Mouse (Mus musculus) MEL (cell line): ENCODE measurements around the gene Mdfic. TPM values are rescaled to one million over a fixed set of nuclear protein-coding genes. Genes with fewer than 3 reads are reported as not detected.

Experiments
- DNase-seq: peaks from one replicate; pipeline ENCODE4 v3.0.0; 2011; ENCODE audit warnings: low read depth, low spot score
- H3K27ac ChIP-seq: 2 replicates; pipeline ENCODE4 v1.5.1; 2012; ENCODE audit warnings: low read depth, mild to moderate bottlenecking, control low read depth, low read length, moderate library complexity; ENCODE audit not compliant: control insufficient read depth
- H3K27me3 ChIP-seq, 2 experiments: fragments of 150-350 bp in 1 of 2; sonication (generic) in 1 of 2; 2 replicates each; pipeline ENCODE4 v1.6.1; 2012; ENCODE audit warnings: low read length in 2 of 2, mild to moderate bottlenecking in 2 of 2, improper control_type of control experiment in 1 of 2, moderate library complexity in 1 of 2; ENCODE audit not compliant: insufficient read depth in 2 of 2, control insufficient read depth in 1 of 2
- H3K36me3 ChIP-seq, 2 experiments: 2 replicates each; pipeline ENCODE4 v1.6.1; 2012 to 2014; ENCODE audit warnings: low read length in 2 of 2, improper control_type of control experiment in 1 of 2, inconsistent platforms in 1 of 2, mild to moderate bottlenecking in 1 of 2; ENCODE audit not compliant: insufficient read depth in 2 of 2, control insufficient read depth in 1 of 2
- H3K4me1 ChIP-seq, 2 experiments: fragments of 150-350 bp in 1 of 2; sonication (generic) in 1 of 2; 2 replicates each; pipeline ENCODE4 v1.6.1; 2012; ENCODE audit warnings: low read length in 2 of 2, improper control_type of control experiment in 1 of 2, mild to moderate bottlenecking in 1 of 2; ENCODE audit not compliant: insufficient read depth in 2 of 2, control insufficient read depth in 1 of 2
- H3K4me3 ChIP-seq, 2 experiments: fragments of 150-350 bp in 1 of 2; sonication (generic) in 1 of 2; 2 replicates each; pipeline ENCODE4 v1.5.1; 2012; ENCODE audit warnings: low read depth in 2 of 2, low read length in 2 of 2, mild to moderate bottlenecking in 2 of 2, moderate library complexity in 2 of 2, control low read depth in 1 of 2, improper control_type of control experiment in 1 of 2; ENCODE audit not compliant: control insufficient read depth in 1 of 2, insufficient read depth in 1 of 2
- H3K79me2 ChIP-seq: 2 replicates; pipeline ENCODE4 v1.6.1; 2012; ENCODE audit warnings: mild to moderate bottlenecking, low read length, moderate library complexity; ENCODE audit not compliant: control insufficient read depth, poor library complexity, insufficient read depth
- H3K9ac ChIP-seq: 2 replicates; pipeline ENCODE4 v1.6.1; 2012; ENCODE audit warnings: low read depth, mild to moderate bottlenecking, control low read depth, low read length, moderate library complexity; ENCODE audit not compliant: control insufficient read depth, poor library complexity, severe bottlenecking
- H3K9me3 ChIP-seq: fragments of 150-350 bp; sonication (generic); replicated peaks from 2 replicates; pipeline ENCODE4 v1.6.1; 2012; ENCODE audit warnings: mild to moderate bottlenecking, low read length, improper control_type of control experiment, moderate library complexity; ENCODE audit not compliant: insufficient read depth
- BHLHE40 ChIP-seq: IDR thresholded peaks from 2 replicates; pipeline ENCODE4 v1.6.1; 2012; ENCODE audit warnings: low read depth, mild to moderate bottlenecking, inconsistent platforms, low read length, improper control_type of control experiment, borderline replicate concordance
- CHD2 ChIP-seq: IDR thresholded peaks from 2 replicates; pipeline ENCODE4 v1.6.1; 2011; ENCODE audit warnings: low read length, improper control_type of control experiment
- GABPA ChIP-seq: IDR thresholded peaks from 2 replicates; pipeline ENCODE4 v1.6.1; 2012; ENCODE audit warnings: low read depth, mild to moderate bottlenecking, inconsistent platforms, low read length, improper control_type of control experiment, moderate library complexity
- HCFC1 ChIP-seq: IDR thresholded peaks from 2 replicates; pipeline ENCODE4 v1.6.1; 2012; ENCODE audit warnings: low read depth, mild to moderate bottlenecking, inconsistent platforms, low read length, improper control_type of control experiment, moderate library complexity
- JUND ChIP-seq: IDR thresholded peaks from 2 replicates; pipeline ENCODE4 v1.6.1; 2011; ENCODE audit warnings: low read depth, mild to moderate bottlenecking, improper control_type of control experiment, low read length
- MAX ChIP-seq: IDR thresholded peaks from 2 replicates; pipeline ENCODE4 v1.6.1; 2011; ENCODE audit warnings: low read length, improper control_type of control experiment
- MEF2A ChIP-seq: IDR thresholded peaks from 2 replicates; pipeline ENCODE4 v1.6.1; 2014; ENCODE audit warnings: low read depth, mild to moderate bottlenecking, inconsistent platforms, low read length, improper control_type of control experiment; ENCODE audit not compliant: poor library complexity, insufficient replicate concordance, severe bottlenecking; ENCODE audit errors: extremely low read depth
- MXI1 ChIP-seq: IDR thresholded peaks from 2 replicates; pipeline ENCODE4 v1.6.1; 2011; ENCODE audit warnings: mild to moderate bottlenecking, low read depth, low read length, improper control_type of control experiment
- MYB ChIP-seq: IDR thresholded peaks from 2 replicates; pipeline ENCODE4 v1.6.1; 2011; ENCODE audit warnings: mild to moderate bottlenecking, low read depth, low read length, improper control_type of control experiment
- NRF1 ChIP-seq: IDR thresholded peaks from 2 replicates; pipeline ENCODE4 v1.6.1; 2014; ENCODE audit warnings: low read depth, mild to moderate bottlenecking, inconsistent platforms, low read length, improper control_type of control experiment, moderate library complexity; ENCODE audit not compliant: poor library complexity, insufficient read depth, severe bottlenecking
- POLR2A ChIP-seq, 2 experiments: IDR thresholded peaks; 2 replicates each; pipeline ENCODE4 v1.6.1; 2011 to 2012; ENCODE audit warnings: low read length in 2 of 2, mild to moderate bottlenecking in 2 of 2, control low read depth in 1 of 2, improper control_type of control experiment in 1 of 2, low read depth in 1 of 2, moderate library complexity in 1 of 2; ENCODE audit not compliant: control insufficient read depth in 1 of 2, insufficient read depth in 1 of 2, poor library complexity in 1 of 2
- POLR2AphosphoS5 ChIP-seq: IDR thresholded peaks from 2 replicates; pipeline ENCODE4 v1.6.1; 2012; ENCODE audit warnings: low read depth, borderline replicate concordance, mild to moderate bottlenecking, inconsistent platforms, low read length, moderate library complexity, mixed read lengths
- RCOR1 ChIP-seq: IDR thresholded peaks from 2 replicates; pipeline ENCODE4 v1.6.1; 2012; ENCODE audit warnings: low read depth, mild to moderate bottlenecking, inconsistent platforms, low read length, improper control_type of control experiment
- SIN3A ChIP-seq: IDR thresholded peaks from 2 replicates; pipeline ENCODE4 v1.6.1; 2012; ENCODE audit warnings: low read length, improper control_type of control experiment, inconsistent platforms
- TAL1 ChIP-seq: IDR thresholded peaks from 2 replicates; pipeline ENCODE4 v1.6.1; 2012; ENCODE audit warnings: mild to moderate bottlenecking, inconsistent platforms, low read length, moderate library complexity, mixed read lengths
- UBTF ChIP-seq: IDR thresholded peaks from 2 replicates; pipeline ENCODE4 v1.6.1; 2012; ENCODE audit warnings: low read depth, mild to moderate bottlenecking, inconsistent platforms, low read length, improper control_type of control experiment, moderate library complexity, borderline replicate concordance; ENCODE audit not compliant: insufficient read depth
- USF2 ChIP-seq, 2 experiments: IDR thresholded peaks; 2 replicates each; pipeline ENCODE4 v1.6.1; 2011 to 2012; ENCODE audit warnings: improper control_type of control experiment in 2 of 2, low read length in 2 of 2, borderline replicate concordance in 1 of 2, inconsistent platforms in 1 of 2, low read depth in 1 of 2, mild to moderate bottlenecking in 1 of 2; ENCODE audit not compliant: insufficient read depth in 1 of 2
- ZC3H11A ChIP-seq: IDR thresholded peaks from 2 replicates; pipeline ENCODE4 v1.6.1; 2012; ENCODE audit warnings: low read depth, mild to moderate bottlenecking, inconsistent platforms, low read length, improper control_type of control experiment
- ZKSCAN1 ChIP-seq: IDR thresholded peaks from 2 replicates; pipeline ENCODE4 v1.6.1; 2012; ENCODE audit warnings: low read depth, mild to moderate bottlenecking, inconsistent platforms, low read length, improper control_type of control experiment, moderate library complexity
- ZMIZ1 ChIP-seq: IDR thresholded peaks from 2 replicates; pipeline ENCODE4 v1.6.1; 2012; ENCODE audit warnings: low read depth, mild to moderate bottlenecking, inconsistent platforms, low read length, improper control_type of control experiment, moderate library complexity
- polyA plus RNA-seq, 2 experiments: library from polyadenylated mRNA; stranded (reverse) in 1 of 2; unstranded in 1 of 2; fragments of >175 nt in 1 of 2; fragments of >200 nt in 1 of 2; gene quantifications; 2 replicates each; pipeline versions ENCODE4 v1.2.1 to v1.2.4; 2012; ENCODE audit warnings: low replicate concordance in 2 of 2, low read depth in 1 of 2; ENCODE audit not compliant: insufficient read length in 2 of 2, insufficient read depth in 1 of 2, missing spikeins in 1 of 2
- total RNA-seq: library from RNA; depleted of rRNA; stranded (reverse); fragments of 300-350 nt; gene quantifications from 2 replicates; pipeline ENCODE4 v1.2.3, GENCODE M21; 2012

Mdfic gene
- total and polyA plus RNA-seq, 3 experiments: not detected

DNA sequence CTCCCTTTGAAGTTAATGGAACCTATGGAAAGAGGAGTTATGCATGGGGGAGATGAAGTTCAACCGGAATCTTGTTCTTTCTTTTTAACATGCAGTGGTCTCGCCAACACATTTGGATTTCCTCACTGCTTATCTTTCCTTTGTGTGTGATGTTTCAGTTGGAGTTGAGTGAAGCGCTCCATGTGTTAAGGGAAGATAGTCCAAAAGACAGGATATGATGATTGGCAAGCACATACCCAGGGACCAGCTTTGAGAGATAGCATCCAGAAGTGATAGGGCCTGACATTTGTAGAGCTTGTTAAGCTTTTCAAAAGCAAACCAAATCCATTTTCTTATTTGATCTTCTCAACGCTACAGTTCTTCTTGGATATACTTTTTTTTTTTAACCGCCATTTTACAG lies 86.9 kb downstream of the Mdfic start:
- H3K4me1 ChIP-seq: no peaks in the 10 kb centered on the region
- H3K27me3 ChIP-seq: no peaks in the 10 kb centered on the region
- H3K4me3 ChIP-seq: no peak overlapping the region
- TF ChIP-seq CHD2: no peak
- TF ChIP-seq MXI1: no peak
- TF ChIP-seq RCOR1: no peak
- TF ChIP-seq HCFC1: no peak
- TF ChIP-seq MAX: no peak
- no peak for TF ChIP-seq TAL1
- TF ChIP-seq ZC3H11A: no peak
- TF ChIP-seq MEF2A: no peak
- TF ChIP-seq UBTF: no peak
- DNase-seq: no peak
- H3K27ac ChIP-seq: no peak overlapping the region
- no peaks in the 10 kb centered on the region for H3K36me3 ChIP-seq
- H3K9ac ChIP-seq: no peak overlapping the region
- H3K79me2 ChIP-seq: no peaks in the 10 kb centered on the region
- H3K9me3 ChIP-seq: no peaks in the 10 kb centered on the region

DNA sequence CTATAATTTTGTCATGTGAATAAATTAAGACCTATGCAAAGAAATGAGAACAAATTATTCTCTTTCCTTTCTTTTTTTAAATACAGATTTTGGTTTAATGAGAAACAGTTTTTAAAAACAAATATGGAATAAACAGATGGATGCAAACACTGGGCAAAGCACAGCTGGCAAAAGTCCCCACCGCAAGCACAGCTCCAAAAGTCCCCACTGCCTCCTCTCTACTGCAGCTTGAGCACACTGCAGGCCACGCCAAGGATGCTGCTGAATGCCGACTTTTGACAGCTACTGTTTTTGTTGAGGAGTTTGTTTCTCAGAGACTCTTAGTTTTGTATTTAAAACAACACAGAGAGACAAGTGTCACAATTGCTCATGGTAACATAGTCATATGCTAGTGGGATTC lies 104.8 kb downstream of the Mdfic start:
- DNase-seq: no peak
- TF ChIP-seq ZKSCAN1: no peak
- TF ChIP-seq BHLHE40: no peak
- TF ChIP-seq CHD2: no peak
- TF ChIP-seq POLR2AphosphoS5: no peak
- TF ChIP-seq ZMIZ1: no peak
- no peak for TF ChIP-seq MYB
- no peak for TF ChIP-seq JUND
- TF ChIP-seq SIN3A: no peak
- TF ChIP-seq NRF1: no peak
- TF ChIP-seq HCFC1: no peak
- no peak for TF ChIP-seq USF2 (IDR thresholded peaks at IDR 0.05; ENCODE audit: borderline replicate concordance in 1 of 2, insufficient read depth in 1 of 2, low read depth in 1 of 2, low read length in 2 of 2)
- no peak for TF ChIP-seq ZC3H11A
- TF ChIP-seq GABPA: no peak
- no peak for TF ChIP-seq POLR2A (IDR thresholded peaks at IDR 0.05; ENCODE audit: control insufficient read depth in 1 of 2, insufficient read depth in 1 of 2, low read depth in 1 of 2, low read length in 2 of 2, poor library complexity in 1 of 2)
- no peak for TF ChIP-seq MXI1
- H3K4me1 ChIP-seq: no peaks in the 10 kb centered on the region
- no peak overlapping the region for H3K4me3 ChIP-seq
- H3K36me3 ChIP-seq: no peaks in the 10 kb centered on the region
- H3K79me2 ChIP-seq: no peaks in the 10 kb centered on the region
- H3K9me3 ChIP-seq: no peaks in the 10 kb centered on the region
- no peak overlapping the region for H3K9ac ChIP-seq
- no peaks in the 10 kb centered on the region for H3K27me3 ChIP-seq
- no peak overlapping the region for H3K27ac ChIP-seq
